Mouse (Mus musculus) lung, postnatal 25 days (tissue): ENCODE results near the gene Polh.

Experiments
- DNase-seq: peaks from one replicate; pipeline ENCODE4 v3.0.0; 2022; ENCODE audit warnings: low spot score

The Polh gene

DNA sequence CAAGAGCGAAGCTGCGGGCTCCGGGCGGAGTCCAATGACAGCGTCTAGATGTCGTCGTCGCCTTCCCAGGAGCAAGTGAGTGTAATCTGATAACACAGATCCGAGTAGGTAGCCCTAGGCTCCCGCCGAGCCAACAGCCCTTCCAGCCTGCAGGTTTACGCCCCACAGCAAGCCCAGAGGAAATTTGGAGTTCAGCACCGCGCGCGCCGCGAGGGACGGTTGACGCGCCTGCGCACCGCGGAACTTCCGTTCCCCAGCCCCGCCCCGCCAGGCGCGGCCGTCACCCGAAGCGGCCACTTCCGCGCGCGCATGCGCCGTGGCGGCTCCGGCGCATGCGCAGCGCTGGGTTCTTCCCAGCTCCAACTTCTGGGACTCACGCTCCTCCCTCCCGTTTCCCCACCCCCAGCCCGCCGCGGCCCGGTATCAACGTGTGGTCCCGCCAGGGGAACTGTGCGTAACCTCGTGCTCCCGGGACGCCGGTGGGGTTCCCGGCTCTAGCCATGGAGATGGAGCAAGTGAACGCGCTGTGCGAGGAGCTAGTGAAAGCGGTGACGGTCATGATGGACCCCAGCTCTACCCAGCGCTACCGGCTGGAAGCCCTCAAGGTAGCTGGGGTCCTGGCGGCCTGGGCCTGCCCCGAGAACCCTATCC lies at the start of gene Polh, which contains the start of gene Xpo5:
TSS of gene Polh (minus strand) at position 225 of the 651 bp plus-strand sequence.
TSS of gene Xpo5 (plus strand) at position 362 of the 651 bp plus-strand sequence.
- DNase-seq = peak; percentile 92

DNA sequence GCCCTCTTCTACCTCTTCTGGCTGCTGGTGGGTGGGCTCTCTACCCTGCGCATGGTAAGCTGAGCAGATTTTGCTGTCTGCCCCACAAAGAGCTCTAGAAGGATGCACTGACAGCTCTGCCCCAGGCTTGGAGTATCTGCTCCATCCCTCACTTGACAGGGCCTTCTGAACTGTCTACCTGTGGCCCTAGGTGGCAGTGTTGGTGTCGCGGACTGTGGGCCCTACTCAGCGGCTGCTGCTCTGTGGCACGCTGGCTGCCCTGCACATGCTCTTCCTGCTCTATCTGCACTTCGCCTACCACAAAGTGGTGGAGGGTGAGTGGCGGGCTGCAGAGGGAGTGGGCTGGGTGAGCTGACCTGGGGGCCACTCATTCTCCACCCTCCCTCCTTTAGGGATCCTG lies 48.7 kb upstream of the Polh start:
- DNase-seq = no peak

DNA sequence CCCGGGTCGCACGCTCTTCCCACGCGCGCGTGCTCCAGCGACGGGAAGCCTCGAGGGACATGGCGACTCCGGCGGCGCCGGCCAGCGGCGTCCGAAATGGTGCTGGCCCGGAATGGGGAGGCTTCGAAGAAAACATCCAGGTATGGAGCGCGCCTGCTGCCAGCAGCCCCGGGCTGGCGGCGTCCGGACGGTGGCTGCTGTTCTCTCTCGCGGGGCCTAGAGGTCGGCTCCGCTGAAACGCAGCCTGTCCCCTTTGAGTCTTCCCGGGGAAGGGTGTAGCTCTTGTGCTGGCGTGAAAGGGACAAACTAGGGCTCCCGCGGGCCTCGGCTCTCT lies 45.7 kb upstream of the Polh start:
- DNase-seq = no peak

DNA sequence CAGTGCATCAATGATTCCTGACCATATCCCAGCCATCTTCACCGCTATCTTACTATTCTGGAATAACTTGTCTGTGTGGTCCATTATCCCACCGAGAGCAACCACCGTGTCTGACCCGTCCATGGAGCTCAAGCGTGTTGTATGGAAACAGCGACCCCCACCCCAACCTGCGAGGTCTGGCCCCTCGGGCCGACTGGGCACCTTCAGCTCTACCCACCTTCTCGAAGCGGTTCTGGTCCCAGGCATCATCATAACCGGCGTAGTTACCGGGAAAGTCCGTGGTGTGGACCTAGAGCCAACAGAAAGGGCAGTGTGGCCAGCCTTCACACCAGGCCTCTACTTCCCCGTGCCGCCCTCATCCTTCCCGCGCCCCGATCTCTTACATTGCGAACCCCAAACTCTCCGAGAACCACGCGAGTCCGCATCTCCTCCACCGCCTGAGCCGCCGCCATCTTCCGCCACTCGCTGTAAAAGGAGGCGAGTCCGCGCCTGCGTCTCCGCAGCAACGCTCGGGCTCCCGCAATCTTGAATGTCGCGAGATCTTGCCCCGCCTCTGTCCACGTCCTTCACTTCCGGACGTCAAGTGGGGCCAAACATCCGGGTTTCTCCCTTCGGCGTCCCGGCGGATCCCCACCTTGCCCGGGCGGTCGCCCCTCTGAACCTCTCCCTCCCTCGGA lies 45.2 kb upstream of the Polh start, which contains the start of the genes Polr1c and Yipf3:
TSS of gene Polr1c (minus strand) at position 543 of the 677 bp plus-strand sequence.
TSS of gene Yipf3 (plus strand) at position 569 of the 677 bp plus-strand sequence.
- peak; percentile 97 for DNase-seq

DNA sequence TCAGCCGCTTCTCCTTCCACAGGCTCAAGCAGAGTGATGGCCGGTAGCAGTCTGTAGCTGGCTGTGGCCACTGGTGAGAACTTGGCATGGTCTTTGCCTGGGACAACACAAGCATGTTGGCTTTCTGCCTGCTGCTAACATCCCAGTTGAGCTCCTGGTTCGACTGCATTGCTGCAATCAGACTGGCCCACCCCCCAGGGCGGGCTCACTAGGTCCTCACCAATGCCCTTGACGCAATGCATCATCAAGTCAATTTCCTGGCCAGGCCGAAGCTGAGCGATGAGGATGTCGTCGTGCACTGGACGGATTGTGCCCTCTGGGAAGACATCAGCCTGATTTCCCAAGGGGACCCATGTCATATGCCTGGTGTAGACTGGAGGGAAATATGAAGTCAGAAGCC lies 42.1 kb upstream of the Polh start:
- DNase-seq = peak; percentile 72

DNA sequence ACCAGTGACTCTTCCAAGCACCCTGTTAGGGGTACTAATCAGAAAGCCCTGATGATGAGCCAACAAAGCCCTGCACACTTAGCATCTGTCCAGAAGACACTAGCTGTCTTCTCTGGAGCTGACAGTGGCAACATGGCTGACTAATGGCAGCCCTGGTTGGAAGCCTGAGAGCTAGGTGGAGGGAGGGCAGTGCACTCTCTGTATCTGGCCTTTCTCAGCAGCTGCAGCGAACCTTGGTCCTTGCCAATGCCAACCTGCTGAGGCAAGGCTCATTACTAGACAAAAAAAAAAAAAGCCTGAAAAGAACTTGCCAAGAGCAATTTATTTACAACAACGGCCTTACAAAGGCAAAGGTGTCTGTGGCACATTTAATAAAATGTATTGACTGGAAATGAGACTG lies 41.2 kb upstream of the Polh start:
- no peak for DNase-seq

DNA sequence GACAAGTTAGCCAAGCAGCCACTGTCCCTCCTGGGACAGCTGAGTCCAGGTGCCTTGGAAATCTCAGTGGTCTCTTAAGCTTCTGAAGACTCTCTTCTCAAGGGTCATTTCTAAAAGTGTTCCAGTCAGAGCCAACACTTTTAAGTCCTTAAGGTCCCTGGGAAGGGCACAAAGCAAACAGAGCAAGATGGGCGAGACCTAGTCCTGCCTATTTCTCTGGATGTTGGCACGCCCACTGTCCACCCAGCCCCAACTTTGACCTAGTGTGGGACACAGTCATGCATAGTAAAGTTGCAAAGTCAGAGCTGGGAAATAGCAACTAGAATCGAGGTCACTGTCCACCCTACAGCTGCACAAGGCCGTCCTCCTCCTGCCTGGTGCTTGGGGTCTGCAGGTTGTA lies 40.5 kb upstream of the Polh start:
- DNase-seq = peak; percentile 83

DNA sequence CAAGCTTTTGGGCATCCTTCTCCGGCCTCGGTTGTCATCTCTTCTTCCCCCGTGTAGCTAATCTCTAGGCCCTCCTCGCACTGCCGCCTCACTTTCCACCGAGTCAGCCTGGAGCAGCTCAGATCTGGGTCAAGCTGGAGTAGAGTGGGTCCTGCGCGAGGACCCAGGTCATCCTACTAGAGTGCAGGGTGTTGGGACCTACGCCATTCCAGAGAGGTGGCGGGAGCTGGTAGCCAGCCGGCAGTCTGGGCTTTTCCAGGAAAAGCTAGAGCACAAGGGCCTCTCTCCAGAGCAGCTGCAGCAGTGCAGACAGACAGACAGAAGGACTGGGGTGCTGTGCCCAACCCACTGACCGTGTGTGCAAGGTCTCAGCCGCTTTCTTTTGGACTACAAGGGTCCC lies 39.8 kb upstream of the Polh start:
- peak; percentile 43 for DNase-seq

DNA sequence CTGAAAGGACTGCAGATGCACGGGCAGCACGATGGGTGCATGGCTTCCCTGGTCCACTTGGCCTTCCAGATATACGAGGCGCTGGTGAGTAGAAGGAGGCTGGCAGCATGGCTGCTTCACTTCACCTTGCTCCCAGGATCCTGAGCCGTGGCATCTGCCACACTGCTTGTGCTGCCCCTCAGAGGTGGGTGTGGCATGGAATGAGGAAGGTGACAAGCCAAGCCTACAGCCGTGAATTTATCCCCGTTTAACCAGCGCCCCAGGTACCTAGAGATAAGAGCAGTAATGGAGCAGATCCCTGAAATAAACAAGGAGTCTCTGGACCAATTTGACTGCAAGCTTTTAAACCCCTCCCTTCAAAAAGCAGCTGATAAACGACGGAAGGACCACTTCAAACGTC lies 39.0 kb upstream of the Polh start:
- DNase-seq = no peak

DNA sequence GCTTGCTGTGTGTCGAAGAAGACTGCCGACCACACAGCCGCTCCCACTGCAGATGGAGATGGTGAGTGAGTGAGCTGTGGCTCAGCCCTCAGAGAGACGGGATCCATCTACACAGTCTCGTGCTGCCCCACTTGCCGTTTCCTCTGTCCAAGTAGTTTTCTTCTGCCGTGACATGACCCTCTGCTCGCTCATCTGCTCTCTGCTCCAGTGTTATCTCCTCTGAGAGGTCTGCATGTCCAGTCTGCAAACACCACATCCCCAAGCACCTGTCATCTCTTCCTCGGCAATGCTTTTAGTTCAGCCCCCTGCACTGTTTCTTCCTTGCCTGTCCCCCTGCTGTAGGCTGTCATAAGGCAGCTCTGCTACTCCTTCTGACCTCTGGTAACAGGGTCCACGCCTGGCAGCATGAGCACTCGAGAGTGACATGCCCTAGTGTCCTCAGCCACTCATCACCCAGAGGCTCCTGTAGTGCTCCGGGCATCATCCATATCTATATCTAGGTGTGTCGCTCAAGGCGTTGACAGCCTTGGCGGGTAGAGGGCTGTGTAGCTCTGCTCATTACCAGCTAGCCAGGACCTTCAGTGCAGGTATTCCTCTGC lies 37.2 kb upstream of the Polh start:
- DNase-seq = no peak

DNA sequence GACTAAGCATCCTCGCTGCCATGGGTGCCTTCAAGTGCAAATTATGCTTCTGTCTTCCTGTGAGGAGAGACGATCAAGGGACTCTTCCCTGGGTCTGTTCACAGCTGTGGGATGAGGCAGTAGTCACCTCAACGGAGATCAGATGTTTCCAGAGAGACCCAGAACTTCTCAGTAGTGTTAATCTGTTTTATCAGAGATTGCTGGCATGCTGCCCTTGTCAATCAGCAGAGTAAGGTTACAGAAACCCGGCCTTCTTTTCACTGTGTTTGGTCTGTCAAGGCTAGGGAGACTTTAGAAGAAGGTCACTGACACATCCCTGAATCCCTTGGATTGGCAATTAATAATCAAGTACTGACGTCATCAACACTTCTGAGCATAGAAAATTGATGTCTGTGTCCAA lies 35.0 kb upstream of the Polh start:
- DNase-seq = no peak

DNA sequence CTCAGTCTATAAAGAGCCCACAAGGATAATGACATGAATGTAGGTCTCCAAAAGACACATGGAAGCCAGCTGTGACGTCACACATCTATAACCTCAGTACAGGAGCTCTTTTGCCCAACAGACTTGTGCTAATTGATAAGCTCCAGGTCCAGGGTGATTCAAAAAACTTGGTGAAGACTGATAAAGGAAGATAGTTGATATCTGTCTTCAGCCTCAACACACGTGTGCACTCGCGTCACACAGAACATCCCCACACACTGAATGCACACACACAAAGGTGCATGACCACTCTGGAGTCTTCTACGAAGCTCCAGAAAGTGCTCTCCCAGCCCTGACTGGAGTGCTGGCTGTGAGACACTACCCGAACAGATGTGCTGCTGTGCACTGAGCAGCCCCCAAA lies 34.6 kb upstream of the Polh start:
- no peak for DNase-seq

DNA sequence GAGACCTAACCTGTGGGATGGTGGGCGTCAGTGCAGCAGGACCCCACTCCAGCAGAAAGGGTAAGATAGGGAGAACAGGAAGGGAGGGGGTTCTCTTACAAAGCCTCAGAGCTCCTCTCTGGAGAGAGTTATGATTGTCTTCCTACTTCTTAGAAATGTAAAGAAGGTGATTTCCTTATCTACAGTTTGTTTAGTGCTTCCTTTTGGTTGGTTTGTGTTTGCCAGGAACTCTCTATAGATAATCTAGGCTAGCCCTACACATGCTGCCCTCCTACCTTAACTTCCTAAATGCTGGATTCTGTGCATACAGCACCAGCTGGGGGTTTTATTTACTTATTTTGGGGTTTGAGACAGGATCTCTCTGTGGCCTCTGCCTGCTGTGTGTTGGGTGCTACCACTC lies 33.6 kb upstream of the Polh start:
- no peak for DNase-seq

DNA sequence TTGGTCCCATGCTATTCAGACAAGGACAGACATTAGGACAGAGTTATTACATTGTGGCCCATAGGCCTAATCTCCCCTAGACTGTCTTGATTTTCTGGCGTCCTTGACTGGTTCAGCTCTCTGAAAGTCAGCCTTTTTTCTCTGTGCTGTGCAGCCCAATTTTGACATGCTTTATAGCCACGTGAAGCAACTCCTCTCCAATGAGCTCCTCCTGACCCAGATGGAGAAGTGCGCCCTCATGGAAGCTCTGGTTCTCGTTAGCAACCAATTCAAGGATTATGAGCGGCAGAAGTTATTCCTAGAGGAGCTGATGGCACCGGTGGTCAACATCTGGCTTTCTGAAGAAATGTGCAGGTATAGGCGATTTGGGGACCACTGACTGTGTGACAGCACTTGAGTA lies 25.1 kb upstream of the Polh start:
- DNase-seq = no peak

DNA sequence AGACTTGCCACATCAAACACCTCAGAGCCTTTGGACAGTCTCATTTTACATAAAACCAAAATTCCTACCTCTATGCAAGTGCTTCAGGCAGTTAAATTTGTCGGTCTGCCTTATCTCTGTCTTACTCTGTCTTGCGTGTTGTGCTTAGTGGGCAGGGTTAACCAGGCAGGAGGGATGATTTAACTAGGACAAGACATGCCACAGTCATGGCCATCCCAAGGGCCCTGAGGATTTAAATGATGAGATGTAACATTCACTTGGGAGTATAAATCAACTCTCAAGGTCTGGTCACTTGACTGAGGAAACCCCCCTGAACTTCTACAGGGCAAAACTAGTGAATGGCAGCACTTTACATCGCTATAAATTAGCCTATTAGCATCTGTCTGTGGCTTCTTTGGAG lies 19.2 kb upstream of the Polh start:
- DNase-seq = no peak

DNA sequence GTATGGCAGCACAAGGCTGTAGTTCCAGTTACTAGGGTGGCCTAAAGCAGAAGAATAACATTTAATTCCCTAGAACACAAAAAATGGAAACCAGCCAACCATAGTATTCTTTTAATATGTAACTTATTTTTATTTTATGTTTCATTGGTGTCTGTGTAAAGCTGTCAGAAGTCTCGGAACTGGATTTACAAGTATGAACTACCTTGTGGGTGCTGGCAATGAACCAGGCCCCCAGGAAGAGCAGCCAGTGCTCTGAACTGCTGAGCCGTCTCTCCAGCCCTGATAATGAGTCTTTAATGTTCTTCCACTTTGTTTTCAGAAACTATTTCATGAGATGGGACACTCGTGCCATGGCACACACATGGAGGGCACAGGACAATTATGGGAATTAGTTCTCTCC lies 8.1 kb upstream of the Polh start:
- no peak for DNase-seq

DNA sequence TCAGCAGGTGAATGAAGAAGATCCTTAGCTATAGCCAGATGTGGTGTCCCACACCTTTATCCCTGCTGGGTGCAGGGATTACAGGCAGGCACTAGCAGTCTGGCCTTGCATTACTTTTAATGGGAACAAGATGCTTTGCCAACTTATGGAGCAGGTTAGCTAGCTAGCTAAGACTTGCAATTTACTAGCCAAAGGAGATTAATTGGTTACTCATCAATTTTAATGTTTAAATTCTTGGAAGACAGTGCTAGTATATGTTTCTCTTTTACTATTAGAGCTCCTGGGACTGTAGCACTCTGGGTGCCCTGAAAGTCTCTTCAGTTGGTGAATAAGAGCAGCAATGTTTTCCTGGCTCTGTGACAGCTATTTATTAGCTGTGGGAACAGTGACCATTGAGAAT lies 4.2 kb upstream of the Polh start:
- no peak for DNase-seq

DNA sequence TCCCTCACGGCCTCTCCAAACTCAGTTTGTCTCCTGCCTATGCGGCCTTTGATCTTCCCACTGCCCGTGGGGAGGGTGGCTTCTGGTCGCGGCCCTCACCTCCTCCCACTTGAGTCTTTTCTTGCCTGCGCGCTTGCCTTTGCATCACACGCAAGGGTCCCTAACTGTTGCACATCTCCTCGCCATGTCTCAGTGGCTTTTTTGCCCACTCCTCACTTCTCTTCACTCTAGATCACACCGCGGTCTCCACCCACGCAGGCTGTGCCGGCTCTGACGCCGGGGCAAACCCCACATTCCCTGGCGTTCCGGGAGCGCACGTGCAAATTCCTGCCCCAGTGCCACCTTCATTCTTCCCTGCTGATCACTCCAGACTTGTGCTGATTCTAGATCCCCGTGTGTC lies 633 bp upstream of the Polh start:
- peak; percentile 19 for DNase-seq

DNA sequence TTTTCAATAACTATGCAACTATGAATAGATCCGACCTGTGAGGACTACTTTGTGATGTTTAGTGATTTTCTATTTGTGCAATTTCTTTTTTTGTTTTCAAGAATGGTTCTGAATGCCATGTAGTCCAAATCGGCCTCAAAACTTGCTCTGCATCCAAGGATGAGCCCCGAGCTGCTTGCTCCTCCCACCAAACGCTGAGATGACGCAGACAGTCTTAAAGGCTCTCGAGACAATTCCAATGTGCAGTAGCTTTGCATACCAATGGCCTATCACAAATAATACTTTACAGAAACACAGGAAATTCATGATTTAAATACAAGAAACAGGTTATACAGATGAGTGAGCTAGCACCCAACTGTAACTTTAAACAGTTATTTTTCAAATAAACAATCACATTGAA lies 1.3 kb downstream of the Polh start:
- no peak for DNase-seq

DNA sequence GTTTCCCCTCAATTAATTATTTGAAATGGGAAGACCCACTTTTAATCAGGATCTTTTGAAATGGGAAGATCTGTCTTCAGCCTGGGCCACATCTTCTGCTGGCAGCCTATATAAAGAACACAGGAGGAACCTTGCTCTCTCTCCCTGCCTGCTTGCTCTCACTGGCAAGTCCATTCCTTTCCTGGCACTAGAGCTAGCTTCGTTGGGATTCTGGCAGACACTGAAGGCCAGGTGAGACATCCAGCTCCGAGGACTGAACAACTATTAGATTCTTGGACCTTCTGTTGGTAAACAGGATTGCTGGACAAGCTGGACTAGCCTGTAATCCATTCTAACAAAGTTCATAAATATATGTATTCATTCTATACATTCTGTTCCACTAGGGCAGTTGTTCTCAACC lies 13.6 kb downstream of the Polh start:
- DNase-seq = no peak

DNA sequence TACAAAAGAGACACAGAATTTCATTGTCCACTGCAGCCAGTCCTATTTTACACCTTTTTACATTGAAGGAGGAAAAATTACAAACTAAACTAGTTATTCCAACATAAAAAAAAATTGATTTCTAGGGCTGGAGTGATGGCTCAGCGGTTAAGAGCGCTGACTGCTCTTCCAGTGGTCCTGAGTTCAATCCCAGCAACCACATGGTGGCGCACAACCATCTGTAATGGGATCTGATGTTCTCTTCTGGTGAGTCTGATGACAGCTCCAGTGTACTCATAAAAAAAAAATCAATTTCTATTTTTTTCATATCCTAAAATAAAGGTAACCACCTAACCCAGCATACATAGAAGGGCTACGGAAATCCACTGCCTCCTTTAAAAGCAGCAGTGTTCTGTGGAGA lies 20.2 kb downstream of the Polh start:
- no peak for DNase-seq

DNA sequence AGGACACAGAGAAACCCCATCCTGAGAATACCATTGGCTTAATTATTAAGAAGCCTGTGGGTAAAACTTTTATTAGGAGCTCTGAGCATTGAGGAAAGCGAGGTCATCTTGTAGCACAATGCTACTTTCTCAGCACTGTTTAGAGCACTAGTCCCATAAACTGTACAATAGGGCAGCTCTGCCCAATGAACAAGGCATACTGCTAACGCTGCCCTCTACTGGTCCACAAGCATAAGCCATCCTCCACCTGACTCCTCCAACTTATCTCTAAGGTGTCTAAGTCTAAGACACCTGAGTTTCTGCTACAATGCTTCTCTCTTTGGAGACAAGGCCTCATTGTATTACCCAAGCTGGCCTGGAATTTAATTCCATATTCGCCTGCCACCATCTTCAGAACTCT lies 31.9 kb downstream of the Polh start:
- DNase-seq = peak; percentile 49

DNA sequence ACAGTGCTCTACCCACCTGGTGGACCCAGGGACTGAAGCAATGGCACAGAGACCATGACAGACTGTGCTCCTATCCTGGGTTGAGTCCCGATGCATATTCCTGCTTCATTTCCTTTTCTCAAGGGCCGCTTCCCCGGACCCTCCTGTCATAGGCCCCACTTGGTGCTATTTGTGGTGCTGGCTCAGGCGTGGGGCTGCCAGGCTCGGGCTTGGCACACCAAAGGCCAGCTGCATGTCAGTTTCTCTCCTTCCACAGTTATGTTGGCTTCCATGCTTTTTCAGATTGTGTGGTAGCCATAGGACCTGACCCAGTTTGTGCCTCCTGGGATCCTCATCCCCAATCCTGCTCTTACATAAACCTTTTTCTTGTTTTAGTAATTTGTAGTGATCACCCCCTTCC lies 33.7 kb downstream of the Polh start:
- no peak for DNase-seq

DNA sequence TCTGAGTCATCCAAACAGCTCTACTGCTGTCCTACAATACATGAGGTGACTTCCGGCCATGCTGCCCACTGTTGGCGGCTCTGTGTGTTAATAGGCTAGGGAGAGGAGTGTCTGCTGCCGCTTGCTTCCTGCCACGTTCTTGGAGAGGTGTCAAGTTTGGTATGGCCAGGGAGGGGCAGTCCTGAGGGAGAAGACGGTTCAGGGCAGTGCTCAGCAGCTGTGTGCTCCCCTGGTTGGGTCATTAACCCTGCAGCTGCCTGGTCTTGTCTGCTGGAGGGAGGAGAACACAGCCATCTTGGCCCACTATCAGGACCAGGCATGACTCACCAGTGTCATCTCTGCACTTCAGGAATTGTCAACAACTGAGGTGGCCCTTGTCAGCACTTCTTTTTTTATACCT lies 34.1 kb downstream of the Polh start:
- DNase-seq = no peak
